Mouse (Mus musculus): Measurements from ENCODE around the gene Kif2a. TPM values are rescaled to one million over a fixed set of nuclear protein-coding genes. Genes with fewer than 3 reads are reported as not detected.
"Not testable (repeated sequence)": the region's sequence is repeated elsewhere in the genome, so short reads cannot be mapped to it uniquely, and the experiment has no call there.

Kif2a gene
- polyA plus RNA-seq, 1 experiment from 2014 or later = 17.0 TPM

DNA sequence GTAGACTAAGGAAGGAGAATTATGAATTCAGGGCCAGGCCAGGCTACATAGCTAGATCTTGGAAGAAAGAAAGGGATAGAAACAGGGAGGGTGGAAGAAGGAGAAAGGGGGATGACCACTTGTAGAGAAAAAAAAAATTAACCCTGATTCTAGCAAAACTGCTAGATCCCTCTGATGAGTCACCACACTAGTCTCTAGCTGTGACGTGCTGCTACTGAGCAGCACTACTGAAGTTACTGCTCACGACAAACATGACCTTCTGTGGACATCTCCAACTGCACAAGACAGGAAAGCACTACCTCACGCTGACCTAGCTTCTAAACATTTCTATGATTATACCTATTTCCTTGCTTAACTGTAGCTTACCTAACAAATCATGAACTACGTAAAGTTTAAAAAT, 93.6 kb downstream of the Kif2a start:
- WGBS = 91% methylated on average over 4 of the region's 4 CpGs
- no peak for ATAC-seq (replicated peaks; ENCODE audit: insufficient number of reproducible peaks, insufficient read depth, low FRiP score, low read depth)
- H3K9me3 ChIP-seq (replicated peaks) = no peaks in the 10 kb centered on the region

GRCm38 (mm10) chr13:106925921-106926320, 96.0 kb downstream of the Kif2a start:
- not testable (repeated sequence) for H3K27ac ChIP-seq; ATAC-seq (replicated peaks; ENCODE audit: insufficient number of reproducible peaks, insufficient read depth, low FRiP score, low read depth)
- WGBS = 88% methylated on average over 3 of the region's 3 CpGs

More for the DNA sequence above, 93.6 kb downstream of the Kif2a start:
- no peak overlapping the region for H3K27ac ChIP-seq
- H3K4me3 ChIP-seq = no peak overlapping the region
- no peak overlapping the region for H3K9ac ChIP-seq
- H3K4me1 ChIP-seq (replicated peaks) = peaks cover 4% of the 10 kb centered on the region; the same call in 1 of the 2 replicates
- H3K36me3 ChIP-seq = peaks cover 21% of the 10 kb centered on the region; the same call in 1 of the 2 replicates
- no peak overlapping the region for H3K4me2 ChIP-seq
- no peaks in the 10 kb centered on the region for H3K27me3 ChIP-seq

DNA sequence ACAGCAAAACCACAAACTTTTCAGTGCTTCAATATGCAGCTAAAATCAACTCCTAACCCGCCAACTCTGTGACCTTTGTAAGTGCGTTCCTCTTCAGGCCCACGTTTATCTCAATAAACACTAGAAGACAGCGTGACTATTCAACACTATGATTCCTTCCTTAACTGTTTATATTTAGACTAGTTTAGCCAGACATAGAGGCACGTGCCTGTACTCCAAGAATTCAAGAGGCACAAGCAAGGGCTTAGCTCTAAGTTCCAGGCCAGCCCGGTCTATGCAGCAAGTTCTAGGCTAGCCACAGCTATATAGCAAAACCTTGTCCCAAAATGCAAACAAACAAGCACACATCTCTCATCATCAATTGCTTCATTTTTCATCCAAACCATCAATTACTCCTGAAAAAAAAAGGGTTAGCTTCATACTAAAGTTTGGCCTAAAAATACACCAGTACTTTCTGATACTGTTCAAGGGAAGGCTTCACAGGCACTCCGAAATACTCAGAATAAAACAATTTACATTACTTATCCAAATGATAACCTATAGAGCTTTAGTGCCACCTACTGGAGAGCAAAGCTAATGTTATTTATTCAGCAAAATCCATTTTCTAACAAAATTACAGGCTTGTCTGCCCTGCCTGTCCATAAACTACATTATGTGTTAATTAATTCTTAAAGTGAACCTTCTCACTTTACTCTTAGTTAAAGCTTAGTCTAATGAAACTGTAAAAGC, 103.4 kb downstream of the Kif2a start:
- 35% methylated on average over 7 of the region's 7 CpGs for WGBS
- H3K36me3 ChIP-seq = peaks cover 20% of the 10 kb centered on the region; the same call in 1 of the 2 replicates
- no peaks in the 10 kb centered on the region for H3K27me3 ChIP-seq
- H3K4me3 ChIP-seq = no peak overlapping the region
- H3K27ac ChIP-seq = peak overlapping the region; percentile 40
- no peaks in the 10 kb centered on the region for H3K9me3 ChIP-seq (replicated peaks)
- H3K4me1 ChIP-seq (replicated peaks) = peaks cover 4% of the 10 kb centered on the region; the same call in 1 of the 2 replicates
- no peak; the same call in 1 of the 2 replicates for ATAC-seq (replicated peaks; ENCODE audit: insufficient number of reproducible peaks, insufficient read depth, low FRiP score, low read depth)
- no peak overlapping the region for H3K9ac ChIP-seq
- H3K4me2 ChIP-seq = no peak overlapping the region

More at GRCm38 (mm10) chr13:106925921-106926320, 96.0 kb downstream of the Kif2a start:
- not testable (repeated sequence) for H3K4me1 ChIP-seq (replicated peaks); H3K4me3 ChIP-seq; H3K4me2 ChIP-seq; H3K27me3 ChIP-seq; H3K9ac ChIP-seq; H3K9me3 ChIP-seq (replicated peaks)
- H3K36me3 ChIP-seq = peaks cover 36% of the 10 kb centered on the region; the same call in 1 of the 2 replicates

DNA sequence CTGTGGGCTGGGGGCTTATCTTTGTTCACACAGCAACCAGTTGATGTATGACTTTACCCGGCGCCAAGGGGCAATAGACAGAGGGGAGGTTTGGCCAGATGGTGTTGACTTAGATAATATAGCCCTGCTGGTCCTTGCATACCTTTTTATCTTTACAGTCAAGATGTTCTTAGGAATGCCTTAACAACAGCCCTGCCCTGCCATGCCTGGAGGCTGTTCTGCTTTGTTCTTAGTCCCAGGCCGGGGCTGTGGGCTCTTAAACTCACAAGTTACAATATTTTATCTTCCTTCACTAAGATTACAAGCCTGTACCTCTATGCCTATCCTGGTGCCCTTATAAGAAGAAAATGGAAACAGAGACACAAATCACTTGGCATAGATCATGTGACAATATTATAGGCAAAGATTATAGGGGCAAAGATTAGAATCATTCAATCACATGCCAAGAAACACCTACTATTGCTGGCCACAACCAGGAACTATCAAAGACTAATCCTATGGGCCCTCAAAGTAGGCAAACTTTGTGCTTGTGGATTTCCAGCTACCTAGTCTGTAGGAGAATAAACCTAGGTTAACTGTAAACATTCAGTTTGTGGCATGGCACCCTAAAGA, 108.7 kb downstream of the Kif2a start:
- H3K9me3 ChIP-seq (replicated peaks) = no peaks in the 10 kb centered on the region
- H3K27me3 ChIP-seq = no peaks in the 10 kb centered on the region
- 37% methylated on average over 3 of the region's 3 CpGs for WGBS
- no peak overlapping the region for H3K4me3 ChIP-seq
- H3K4me1 ChIP-seq (replicated peaks) = peaks cover 4% of the 10 kb centered on the region; the same call in 1 of the 2 replicates
- no peak overlapping the region for H3K9ac ChIP-seq
- H3K36me3 ChIP-seq = peaks cover 13% of the 10 kb centered on the region
- H3K27ac ChIP-seq = no peak overlapping the region
- H3K4me2 ChIP-seq = no peak overlapping the region
- no peak for ATAC-seq (replicated peaks; ENCODE audit: insufficient number of reproducible peaks, insufficient read depth, low FRiP score, low read depth)

GRCm38 (mm10) chr13:106910096-106910495, 111.8 kb downstream of the Kif2a start:
- Histone ChIP-seq H3K9ac (no peak overlapping the region), H3K36me3 (peaks cover 29% of the 10 kb centered on the region), H3K9me3 (replicated peaks) (no peaks in the 10 kb centered on the region), H3K27me3 (no peaks in the 10 kb centered on the region), H3K4me3 (no peak overlapping the region), H3K4me1 (replicated peaks) (no peaks in the 10 kb centered on the region), H3K4me2 (no peak overlapping the region), H3K27ac (no peak overlapping the region)
- WGBS = 90% methylated on average over 10 of the region's 10 CpGs
- no peak for ATAC-seq (replicated peaks; ENCODE audit: insufficient number of reproducible peaks, insufficient read depth, low FRiP score, low read depth)

Other genes with a start within 250 kb of the Kif2a start
- 51.7 and 56.8 TPM in 2 replicates for gene Ipo11, start 85.2 kb downstream of the Kif2a start, polyA plus RNA-seq (2015; fragmentation: Nextera tagmentation; extraction: Ambion mirVana)
- 24.8 and 27.0 TPM in 2 replicates for gene Dimt1, start 75.0 kb downstream of the Kif2a start, polyA plus RNA-seq (2015; fragmentation: Nextera tagmentation; extraction: Ambion mirVana)